In the genomic region with DNA sequence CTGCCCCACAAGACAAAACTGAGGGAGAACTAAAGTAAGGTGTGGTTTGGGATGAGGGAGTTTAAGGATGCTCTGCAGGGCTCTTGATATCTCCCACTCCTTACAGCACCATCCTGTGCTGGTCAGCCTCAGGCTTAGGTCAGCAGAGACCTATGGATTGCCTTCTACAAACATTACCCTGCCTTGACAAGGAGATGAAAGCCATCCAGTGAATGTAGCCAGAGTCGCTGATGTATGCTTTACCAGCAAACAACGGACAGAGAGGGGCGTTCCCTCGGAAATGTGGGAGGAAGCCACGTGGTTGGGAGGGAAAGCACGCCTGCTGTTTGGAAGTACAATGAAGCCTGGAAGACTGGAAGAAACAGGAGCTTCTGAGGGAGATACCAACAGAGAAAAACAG, we compare ENCODE assay signal across 8 mouse cellular contexts.
A peak's percentile ranks its signal among the peaks of the same experiment; 100 is the strongest.
DNase-seq lines count a peak whose midpoint lies in the region; ATAC-seq lines count a peak whose summit lies in the region.

No protein-coding gene starts in this region.

- no peak overlapping the region for H3K4me3 ChIP-seq in kidney, embryonic 15.5 days (replicated peaks)
- peak overlapping the region; percentile 47 for H3K4me3 ChIP-seq in embryonic facial prominence, embryonic 10.5 days
- H3K4me3 ChIP-seq in limb, embryonic 10.5 days = peak overlapping the region; percentile 6; the same call in 1 of the 2 replicates
- H3K4me3 ChIP-seq in neural tube, embryonic 14.5 days (ENCODE audit: low read depth, low read length) = no peak overlapping the region

- DNase-seq in kidney, adult 18-20 months = no peak
- peak; percentile 66 for DNase-seq in embryonic facial prominence, embryonic 10.5 days (ENCODE audit: low spot score)
- peak; percentile 64 for DNase-seq in limb, embryonic 10.5 days (ENCODE audit: low spot score)
- DNase-seq in cerebellum, adult 8-10 months = no peak
- DNase-seq in left cerebral cortex, postnatal 25 days (ENCODE audit: low spot score in 2 of 2) = no peak
- DNase-seq in layer of hippocampus, postnatal 25 days (ENCODE audit: extremely low spot score in 1 of 2, low spot score in 1 of 2) = no peak

- H3K27ac ChIP-seq in kidney, embryonic 15.5 days = no peak overlapping the region
- H3K27ac ChIP-seq in embryonic facial prominence, embryonic 10.5 days (replicated peaks) = peak overlapping the region; percentile 69
- H3K27ac ChIP-seq in limb, embryonic 10.5 days = peak overlapping the region; percentile 75
- H3K27ac ChIP-seq in neural tube, embryonic 14.5 days (ENCODE audit: low read depth, low read length) = peak overlapping the region; percentile 63; the same call in 1 of the 2 replicates

- intact Hi-C loops in left cerebral cortex, postnatal 25 days (cut with DNase I) = no loop called here

- H3K4me2 ChIP-seq in kidney, embryonic 15.5 days = peak overlapping the region; percentile 34
- H3K4me2 ChIP-seq in neural tube, embryonic 14.5 days (ENCODE audit: low read depth, low read length) = peak overlapping the region; percentile 29

- H3K9ac ChIP-seq in kidney, embryonic 15.5 days = no peak overlapping the region
- 0 out of 2 replicates have a peak overlapping the region, but pooled peaks have one; percentile 17 for H3K9ac ChIP-seq in neural tube, embryonic 14.5 days (replicated peaks; ENCODE audit: low read depth, low read length)

- WGBS in kidney, embryonic 15.5 days = 6% methylated on average over 6 of the region's 6 CpGs
- 4% methylated on average over 6 of the region's 6 CpGs for WGBS in embryonic facial prominence, embryonic 10.5 days
- WGBS in limb, embryonic 10.5 days = 2% methylated on average over 6 of the region's 6 CpGs
- 2% methylated on average over 6 of the region's 6 CpGs for WGBS in neural tube, embryonic 14.5 days

- ATAC-seq in kidney, embryonic 15.5 days (replicated peaks; ENCODE audit: low FRiP score) = peak; percentile 66; the same call in 1 of the 2 replicates
- peak; percentile 45 for ATAC-seq in neural tube, embryonic 14.5 days (ENCODE audit: low read depth)

- peaks cover 15% of the 10 kb centered on the region for H3K36me3 ChIP-seq in kidney, embryonic 15.5 days
- H3K36me3 ChIP-seq in embryonic facial prominence, embryonic 10.5 days (replicated peaks) = peaks cover 27% of the 10 kb centered on the region
- H3K36me3 ChIP-seq in limb, embryonic 10.5 days = peaks cover 11% of the 10 kb centered on the region
- peaks cover 19% of the 10 kb centered on the region for H3K36me3 ChIP-seq in neural tube, embryonic 14.5 days (ENCODE audit: control insufficient read depth, insufficient read depth, low read length)

- no peaks in the 10 kb centered on the region for H3K9me3 ChIP-seq in kidney, embryonic 15.5 days (replicated peaks)
- H3K9me3 ChIP-seq in embryonic facial prominence, embryonic 10.5 days = no peaks in the 10 kb centered on the region
- no peaks in the 10 kb centered on the region for H3K9me3 ChIP-seq in limb, embryonic 10.5 days (replicated peaks)
- no peaks in the 10 kb centered on the region for H3K9me3 ChIP-seq in neural tube, embryonic 14.5 days (ENCODE audit: control insufficient read depth, low read length)

- peaks cover 15% of the 10 kb centered on the region for H3K4me1 ChIP-seq in kidney, embryonic 15.5 days
- H3K4me1 ChIP-seq in embryonic facial prominence, embryonic 10.5 days = peaks cover 75% of the 10 kb centered on the region
- H3K4me1 ChIP-seq in limb, embryonic 10.5 days = peaks cover 57% of the 10 kb centered on the region
- peaks cover 50% of the 10 kb centered on the region for H3K4me1 ChIP-seq in neural tube, embryonic 14.5 days (ENCODE audit: control insufficient read depth, insufficient read depth, low read length)

- H3K27me3 ChIP-seq in kidney, embryonic 15.5 days = no peaks in the 10 kb centered on the region
- H3K27me3 ChIP-seq in embryonic facial prominence, embryonic 10.5 days (replicated peaks; ENCODE audit: low read depth, poor library complexity, severe bottlenecking) = no peaks in the 10 kb centered on the region
- H3K27me3 ChIP-seq in limb, embryonic 10.5 days (ENCODE audit: low read depth, poor library complexity, severe bottlenecking) = no peaks in the 10 kb centered on the region
- no peaks in the 10 kb centered on the region for H3K27me3 ChIP-seq in neural tube, embryonic 14.5 days (ENCODE audit: control insufficient read depth, insufficient read depth, low read length)

Comparison
In these comparisons a context has a peak if more than half of its experiments do, and no peak if none do; other contexts are left out.
1. H3K4me3 ChIP-seq: peak in embryonic facial prominence, embryonic 10.5 days (single experiment) and limb, embryonic 10.5 days (single experiment); none in kidney, embryonic 15.5 days (single experiment) and neural tube, embryonic 14.5 days (single experiment).
2. DNase-seq: peak in embryonic facial prominence, embryonic 10.5 days (single experiment) and limb, embryonic 10.5 days (single experiment); none in kidney, adult 18-20 months (single experiment), cerebellum, adult 8-10 months (single experiment), left cerebral cortex, postnatal 25 days (0 of 2) and layer of hippocampus, postnatal 25 days (0 of 2).